Mouse (Mus musculus) heart, postnatal 0 days (tissue): ENCODE results near the gene 1700017B05Rik.

Experiments used
- CTCF ChIP-seq: IDR thresholded peaks from 2 replicates; pipeline ENCODE4 v1.5.1; 2016; ENCODE audit warnings: antibody characterized with exemption, control low read depth, low read depth
- EP300 ChIP-seq: IDR thresholded peaks from 2 replicates; pipeline ENCODE4 v1.6.1; 2016; ENCODE audit warnings: antibody characterized with exemption, low read depth

DNA sequence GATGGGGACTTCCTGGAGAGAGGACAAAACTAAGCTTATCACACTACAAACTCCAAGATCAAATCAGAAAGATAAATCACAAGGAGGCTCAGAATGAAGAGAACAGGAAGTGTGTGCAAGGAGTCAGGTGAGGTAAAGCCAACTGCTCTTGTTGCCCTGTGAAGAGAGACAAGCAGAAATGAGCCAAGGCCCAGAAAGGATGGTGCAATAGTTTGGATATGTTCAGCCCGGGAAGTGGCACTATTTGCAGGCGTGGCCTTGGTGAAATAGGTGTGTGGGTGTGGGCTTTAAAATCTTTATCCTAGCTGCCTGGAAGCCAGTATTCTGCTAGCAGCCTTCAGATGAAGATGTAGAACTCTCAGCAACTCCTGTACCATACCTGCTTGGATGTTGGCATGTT is 38.4 kb upstream of the 1700017B05Rik start:
- TF ChIP-seq CTCF (no peak), EP300 (no peak)
